Mouse (Mus musculus) adrenal gland, adult 2 months (tissue): ENCODE data around the gene Ankrd13b. TPM values are rescaled to one million over a fixed set of nuclear protein-coding genes. Genes with fewer than 3 reads are reported as not detected.

Source experiments
- DNase-seq: peaks from one replicate; pipeline ENCODE4 v3.0.0; 2021
- polyA plus RNA-seq: library from polyadenylated mRNA; depleted of rRNA; stranded (reverse); fragments of >200 nt; gene quantifications from 2 replicates; pipeline ENCODE4 v1.2.3, GENCODE M21; 2012
- total RNA-seq, 2 experiments: library from RNA; stranded (reverse); gene quantifications; 2 replicates each; pipeline ENCODE4 v1.2.3; 2021

Ankrd13b gene
- total and polyA plus RNA-seq, 3 experiments = 6.0 to 24.7 (median 7.3) TPM

GRCm38 (mm10) chr11:77508068-77509021, 18.9 kb upstream of the Ankrd13b start:
- peak; percentile 89 for DNase-seq

DNA sequence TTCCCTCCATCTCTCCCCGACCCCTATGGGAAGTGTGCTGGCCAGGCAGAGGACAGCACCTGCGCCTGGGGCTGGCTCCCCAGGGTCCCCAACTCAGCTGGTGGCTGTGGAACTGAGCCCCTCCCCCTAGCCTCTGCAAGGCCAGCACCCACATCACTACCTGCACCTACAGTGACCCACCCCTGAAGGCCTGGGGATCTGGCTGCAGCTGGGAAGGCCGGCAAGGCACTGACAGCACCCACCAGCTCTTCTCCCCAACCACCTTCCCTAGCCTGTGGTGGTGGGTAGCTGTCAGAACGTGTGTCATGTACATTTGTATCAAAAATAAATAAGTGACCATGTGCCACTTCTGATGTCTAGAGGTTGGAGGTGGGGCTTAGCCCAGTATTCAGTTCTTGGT, 17.9 kb upstream of the Ankrd13b start:
- DNase-seq = no peak

- DNase-seq = no peak
These were observed 17.5 kb upstream of the Ankrd13b start for GRCm38 (mm10) chr11:77506941-77507340.

- DNase-seq = no peak
These were observed 16.8 kb upstream of the Ankrd13b start for GRCm38 (mm10) chr11:77506273-77506672.

DNA sequence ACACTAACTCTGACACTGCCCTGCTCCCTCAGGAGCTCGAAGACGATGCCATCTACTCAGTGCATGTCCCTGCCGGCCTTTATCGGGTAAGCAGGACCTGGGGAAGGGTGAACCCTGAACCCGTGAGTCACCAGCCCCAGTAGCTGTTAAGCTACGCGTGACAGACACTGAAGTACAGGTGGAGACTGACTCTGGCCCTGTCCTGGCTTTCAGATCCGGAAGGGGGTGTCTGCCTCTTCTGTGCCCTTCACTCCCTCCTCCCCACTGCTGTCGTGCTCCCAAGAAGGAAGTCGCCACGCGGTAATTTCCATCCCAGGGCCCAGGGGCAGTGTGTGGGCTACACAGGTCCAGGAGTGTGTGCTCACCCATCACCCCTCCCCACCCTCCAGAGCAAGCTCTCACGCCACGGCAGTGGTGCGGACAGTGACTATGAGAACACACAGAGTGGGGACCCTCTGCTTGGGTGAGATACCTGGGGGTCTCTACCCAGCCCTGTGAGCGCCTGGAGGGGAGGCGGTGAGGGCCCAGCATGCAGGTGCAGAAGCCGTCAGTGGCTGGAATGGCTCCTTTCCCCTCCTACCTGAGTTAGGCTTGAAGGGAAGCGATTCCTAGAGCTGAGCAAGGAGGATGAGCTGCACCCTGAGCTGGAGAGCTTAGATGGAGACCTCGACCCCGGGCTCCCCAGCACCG, 16.0 kb upstream of the Ankrd13b start:
- no peak for DNase-seq

DNA sequence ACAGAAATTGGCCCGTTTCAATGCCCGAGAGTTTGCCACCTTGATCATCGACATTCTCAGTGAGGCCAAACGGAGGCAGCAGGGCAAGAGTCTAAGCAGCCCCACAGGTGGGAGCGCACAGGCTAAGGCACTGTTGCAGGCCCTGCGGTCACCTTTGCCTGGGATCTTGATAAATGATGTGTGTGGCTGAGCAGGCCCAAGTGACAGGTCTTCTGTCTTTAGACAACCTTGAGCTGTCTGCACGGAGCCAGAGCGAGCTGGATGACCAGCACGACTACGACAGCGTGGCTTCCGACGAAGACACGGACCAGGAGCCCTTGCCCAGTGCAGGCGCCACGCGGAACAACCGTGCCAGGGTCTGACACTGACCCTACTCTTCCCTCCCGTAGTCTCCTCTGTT, 14.9 kb upstream of the Ankrd13b start:
- no peak for DNase-seq

- no peak for DNase-seq
These were observed 14.0 kb upstream of the Ankrd13b start for GRCm38 (mm10) chr11:77503511-77503910.

DNA sequence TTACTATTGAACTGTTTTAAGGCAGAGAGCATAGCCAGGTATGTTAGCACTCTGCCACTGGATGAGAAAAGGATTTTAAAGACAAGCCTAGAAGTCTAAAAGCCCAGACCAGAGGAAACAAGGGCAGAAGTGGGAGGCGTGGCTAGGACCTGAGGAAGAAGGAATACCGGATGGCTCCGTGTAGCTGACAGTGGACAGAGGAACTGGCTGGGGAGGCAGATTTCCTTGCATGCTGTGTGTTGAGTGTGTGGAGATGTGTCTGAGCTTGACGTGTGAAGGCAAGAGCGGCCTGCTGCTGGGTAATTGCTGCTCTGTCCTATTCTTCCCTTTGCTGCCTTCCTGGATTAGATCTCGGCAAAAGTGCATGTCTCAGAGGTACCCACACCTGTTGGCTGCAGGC, 13.0 kb upstream of the Ankrd13b start:
- DNase-seq = no peak

DNA sequence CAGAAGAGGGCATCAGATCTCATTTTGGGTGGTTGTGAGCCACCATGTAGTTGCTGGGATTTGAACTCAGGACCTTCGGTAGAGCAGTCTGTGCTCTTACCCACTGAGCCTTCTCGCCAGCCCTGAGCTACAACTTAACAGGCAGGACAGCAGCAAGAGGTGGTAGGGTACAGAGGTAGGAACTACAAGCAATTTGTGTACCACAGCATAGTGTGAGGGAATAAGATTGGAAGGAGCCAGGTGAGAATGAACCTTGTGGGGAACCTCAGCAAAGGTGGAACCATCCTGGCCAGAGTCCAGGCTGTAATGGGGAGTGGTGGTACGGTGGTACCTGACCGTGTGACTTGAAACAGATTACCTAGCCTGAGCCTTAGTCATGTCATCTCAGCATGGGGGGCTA, 12.5 kb upstream of the Ankrd13b start:
- DNase-seq = no peak

GRCm38 (mm10) chr11:77501392-77501791, 11.9 kb upstream of the Ankrd13b start:
- peak; percentile 76 for DNase-seq

GRCm38 (mm10) chr11:77500361-77501325, 11.2 kb upstream of the Ankrd13b start:
- DNase-seq = no peak

DNA sequence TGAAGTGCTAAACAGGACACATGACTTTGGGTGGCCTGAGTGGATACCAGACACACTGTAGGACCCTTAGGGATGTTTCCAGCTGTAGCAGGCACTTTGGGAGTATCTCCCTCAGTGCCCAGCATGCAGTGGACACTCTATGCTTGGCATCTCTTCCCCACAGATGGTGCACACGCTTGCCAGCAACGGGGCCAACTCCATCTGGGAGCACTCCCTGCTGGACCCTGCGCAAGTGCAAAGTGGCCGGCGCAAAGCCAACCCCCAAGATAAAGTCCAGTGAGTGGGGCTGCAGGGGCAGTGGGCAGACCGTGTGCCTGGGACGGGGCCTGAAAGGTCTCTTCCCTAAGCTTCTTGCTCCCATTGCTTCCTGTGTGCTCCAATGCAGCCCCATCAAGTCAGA, 9.9 kb upstream of the Ankrd13b start:
- no peak for DNase-seq

DNA sequence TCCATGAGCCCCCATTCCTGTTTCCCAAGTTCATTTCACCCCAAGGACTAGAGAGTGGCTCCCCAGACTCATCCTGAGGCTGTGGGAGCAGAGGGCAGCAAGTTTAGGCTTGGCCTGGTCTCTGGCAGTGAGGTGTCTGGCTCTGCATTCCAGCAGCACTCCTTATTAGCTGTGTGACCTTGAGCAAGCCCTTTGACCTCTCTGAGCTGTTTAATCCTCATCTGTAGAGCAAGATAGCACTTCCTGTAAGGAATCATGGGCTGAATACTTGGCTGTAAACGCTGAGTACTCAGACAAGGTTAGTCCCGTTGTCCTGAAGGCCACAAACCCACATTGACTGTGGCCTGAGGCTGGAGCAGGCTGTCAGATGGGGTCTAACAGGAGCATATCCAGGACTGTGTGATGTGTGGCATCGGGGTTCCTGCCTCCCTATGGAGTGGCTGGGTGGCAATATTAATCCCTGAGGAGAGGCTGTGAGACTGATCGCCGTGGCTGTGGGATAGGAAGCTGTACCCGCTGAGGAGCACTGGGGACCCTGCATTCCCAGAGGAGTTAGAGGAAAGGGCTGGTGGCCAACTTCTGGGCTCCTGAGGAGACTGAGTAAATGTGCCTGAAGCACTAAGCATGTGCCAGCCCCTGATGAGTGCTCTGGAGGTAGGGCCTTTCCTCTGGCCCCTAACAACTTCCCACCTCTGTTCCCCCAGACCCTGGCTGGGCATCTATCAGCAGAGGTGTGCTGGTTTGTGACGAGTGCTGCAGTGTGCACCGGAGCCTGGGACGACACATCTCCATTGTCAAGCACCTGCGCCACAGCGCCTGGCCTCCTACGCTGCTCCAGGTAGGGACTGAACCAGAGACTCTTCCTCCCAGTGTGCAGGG, 9.0 kb upstream of the Ankrd13b start:
- DNase-seq = no peak

GRCm38 (mm10) chr11:77497851-77498250, 8.4 kb upstream of the Ankrd13b start:
- no peak for DNase-seq

DNA sequence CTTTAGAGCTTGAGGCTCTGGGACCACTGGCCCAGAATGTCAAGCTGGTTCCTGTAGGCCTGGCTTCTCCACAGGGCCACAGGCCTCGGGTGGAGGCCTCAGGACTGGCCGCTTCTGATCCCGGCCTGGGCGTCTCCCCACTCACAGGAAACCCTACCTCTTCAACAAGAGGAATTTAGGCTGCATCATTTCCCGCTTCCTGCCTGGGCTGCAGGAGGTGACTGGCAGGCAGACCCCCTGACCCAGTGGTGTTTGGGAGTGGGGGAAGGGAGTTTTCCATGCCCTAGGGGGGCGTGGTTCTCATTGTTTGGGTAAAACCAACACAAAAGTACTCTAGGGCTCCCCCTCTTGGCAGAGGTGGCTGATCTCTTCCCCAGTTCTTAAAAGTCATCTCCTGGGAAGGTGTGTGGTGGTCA, 7.9 kb upstream of the Ankrd13b start:
- peak; percentile 79 for DNase-seq

GRCm38 (mm10) chr11:77495507-77495906, 6.0 kb upstream of the Ankrd13b start:
- no peak for DNase-seq

GRCm38 (mm10) chr11:77494782-77495181, 5.3 kb upstream of the Ankrd13b start:
- DNase-seq = no peak

DNA sequence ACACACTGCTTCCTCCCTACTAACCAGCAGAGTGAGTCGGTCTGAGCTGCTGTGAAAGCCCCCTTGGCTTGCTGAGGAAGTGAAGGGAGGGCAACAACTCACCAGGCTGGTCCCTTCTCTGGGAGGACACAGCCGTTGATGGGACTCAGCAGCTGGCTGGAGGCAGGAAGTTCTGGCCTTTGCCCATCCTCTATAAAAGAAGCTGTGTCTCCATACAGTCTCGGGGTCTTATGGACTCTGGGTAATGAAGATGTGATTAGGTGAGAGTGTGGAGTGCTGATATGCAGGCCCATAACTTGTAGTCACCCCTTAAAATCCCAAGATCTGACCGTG, 4.8 kb upstream of the Ankrd13b start:
- no peak for DNase-seq

DNA sequence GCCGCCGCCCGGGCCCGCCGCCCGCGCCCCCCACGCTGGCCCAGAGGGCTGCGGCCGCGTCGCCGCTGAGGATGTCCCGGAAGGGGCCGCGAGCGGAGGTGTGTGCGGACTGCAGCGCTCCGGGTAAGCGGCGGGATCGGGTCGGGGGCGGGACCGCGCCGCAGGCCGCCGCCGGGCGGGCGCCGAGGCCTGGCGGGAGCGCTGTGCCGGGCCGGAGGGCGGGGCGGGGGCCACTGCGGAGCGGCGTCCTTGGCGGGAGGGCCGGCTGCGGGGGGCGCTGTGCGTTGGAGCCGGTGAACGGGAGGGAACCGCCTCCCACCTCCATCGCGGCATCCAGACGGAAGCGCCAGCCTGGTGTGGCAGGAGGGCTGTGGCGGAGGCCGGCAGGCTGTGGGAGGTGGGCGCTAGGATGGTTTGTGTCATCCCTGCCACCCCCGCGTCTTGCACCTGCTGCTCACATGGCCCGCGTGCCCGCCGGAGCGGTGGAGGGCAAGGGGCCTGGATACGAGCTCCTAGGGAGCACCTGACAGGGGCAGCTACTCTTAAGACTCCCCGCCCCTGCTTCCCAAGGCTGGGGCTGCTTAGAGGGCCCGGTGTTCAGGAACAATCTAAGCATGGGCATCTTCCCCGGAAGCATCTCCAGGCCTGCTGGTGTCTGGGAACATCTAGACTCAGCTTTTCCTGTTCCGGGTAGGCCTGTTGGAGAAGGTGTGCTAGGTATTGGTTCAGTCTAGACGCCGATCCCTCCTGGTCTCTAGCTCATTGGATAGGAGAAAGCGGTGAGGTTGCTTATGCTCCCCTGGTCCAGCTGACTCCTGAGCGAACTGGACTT, 4.2 kb upstream of the Ankrd13b start, which contains the start of gene Git1:
TSS of gene Git1 (plus strand) at position 51 of the 832 bp plus-strand sequence.
- peak; percentile 74 for DNase-seq

- peak; percentile 97 for DNase-seq
These were observed 3.4 kb upstream of the Ankrd13b start for GRCm38 (mm10) chr11:77492911-77493332.
